Mouse (Mus musculus): ENCODE measurements at regions not wholly inside any gene's neighbourhood (a gene's known extent, or its start where the extent isn't known, plus 50 kb on each side); places are given as distances from the start of the nearest gene placed in this dataset. TPM values are rescaled to one million over a fixed set of nuclear protein-coding genes. Genes with fewer than 3 reads are reported as not detected.

DNA sequence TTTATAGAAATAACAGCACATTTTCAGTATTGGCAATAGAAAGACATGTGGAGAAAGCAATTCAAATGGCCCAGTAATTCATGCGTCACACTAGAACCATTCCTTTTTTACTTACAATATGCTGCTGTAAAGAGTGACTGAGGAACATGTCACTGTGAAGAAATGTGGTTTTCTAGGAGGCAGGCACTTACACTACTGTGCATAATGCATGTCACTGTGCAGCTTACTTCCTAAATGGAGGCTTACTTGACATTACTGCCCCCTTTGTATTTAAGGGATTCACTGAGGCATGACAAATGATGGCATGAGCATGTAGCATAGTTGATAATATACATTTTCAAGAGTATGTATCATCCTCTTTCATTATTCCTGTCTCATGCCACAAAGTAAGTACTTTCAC is 846.9 kb upstream of the Slitrk1 start:
- Histone ChIP-seq H3K9me3 (no peaks in the 10 kb centered on the region), H3K4me1 (no peaks in the 10 kb centered on the region), H3K36me3 (no peaks in the 10 kb centered on the region), H3K4me3 (no peak overlapping the region), H3K27ac (no peak overlapping the region), H3K27me3 (no peaks in the 10 kb centered on the region), H3K4me2 (no peak overlapping the region), H3K9ac (no peak overlapping the region)
- ATAC-seq (ENCODE audit: borderline replicate concordance, extremely low read depth, low FRiP score, low TSS enrichment), result no peak
- 93% methylated on average over 1 of the region's 1 CpGs for WGBS

Small RNAs in the stretch of these regions (microRNA-seq; reads per million reads assigned to microRNA genes)
- gene Gm24369, result not detected

All from lung, embryonic 15.5 days (tissue).